Mouse (Mus musculus) MEL (cell line): ENCODE results near the gene Rad9b. TPM values are rescaled to one million over a fixed set of nuclear protein-coding genes. Genes with fewer than 3 reads are reported as not detected.

Experiments used
- DNase-seq: peaks from one replicate; pipeline ENCODE4 v3.0.0; 2011; ENCODE audit warnings: low read depth, low spot score
- H3K27ac ChIP-seq: 2 replicates; pipeline ENCODE4 v1.5.1; 2012; ENCODE audit warnings: low read depth, mild to moderate bottlenecking, control low read depth, low read length, moderate library complexity; ENCODE audit not compliant: control insufficient read depth
- H3K27me3 ChIP-seq, 2 experiments: fragments of 150-350 bp in 1 of 2; sonication (generic) in 1 of 2; 2 replicates each; pipeline ENCODE4 v1.6.1; 2012; ENCODE audit warnings: low read length in 2 of 2, mild to moderate bottlenecking in 2 of 2, improper control_type of control experiment in 1 of 2, moderate library complexity in 1 of 2; ENCODE audit not compliant: insufficient read depth in 2 of 2, control insufficient read depth in 1 of 2
- H3K36me3 ChIP-seq, 2 experiments: 2 replicates each; pipeline ENCODE4 v1.6.1; 2012 to 2014; ENCODE audit warnings: low read length in 2 of 2, improper control_type of control experiment in 1 of 2, inconsistent platforms in 1 of 2, mild to moderate bottlenecking in 1 of 2; ENCODE audit not compliant: insufficient read depth in 2 of 2, control insufficient read depth in 1 of 2
- H3K4me1 ChIP-seq, 2 experiments: fragments of 150-350 bp in 1 of 2; sonication (generic) in 1 of 2; 2 replicates each; pipeline ENCODE4 v1.6.1; 2012; ENCODE audit warnings: low read length in 2 of 2, improper control_type of control experiment in 1 of 2, mild to moderate bottlenecking in 1 of 2; ENCODE audit not compliant: insufficient read depth in 2 of 2, control insufficient read depth in 1 of 2
- H3K4me3 ChIP-seq, 2 experiments: fragments of 150-350 bp in 1 of 2; sonication (generic) in 1 of 2; 2 replicates each; pipeline ENCODE4 v1.5.1; 2012; ENCODE audit warnings: low read depth in 2 of 2, low read length in 2 of 2, mild to moderate bottlenecking in 2 of 2, moderate library complexity in 2 of 2, control low read depth in 1 of 2, improper control_type of control experiment in 1 of 2; ENCODE audit not compliant: control insufficient read depth in 1 of 2, insufficient read depth in 1 of 2
- H3K79me2 ChIP-seq: 2 replicates; pipeline ENCODE4 v1.6.1; 2012; ENCODE audit warnings: mild to moderate bottlenecking, low read length, moderate library complexity; ENCODE audit not compliant: control insufficient read depth, poor library complexity, insufficient read depth
- H3K9ac ChIP-seq: 2 replicates; pipeline ENCODE4 v1.6.1; 2012; ENCODE audit warnings: low read depth, mild to moderate bottlenecking, control low read depth, low read length, moderate library complexity; ENCODE audit not compliant: control insufficient read depth, poor library complexity, severe bottlenecking
- H3K9me3 ChIP-seq: fragments of 150-350 bp; sonication (generic); replicated peaks from 2 replicates; pipeline ENCODE4 v1.6.1; 2012; ENCODE audit warnings: mild to moderate bottlenecking, low read length, improper control_type of control experiment, moderate library complexity; ENCODE audit not compliant: insufficient read depth
- CHD1 ChIP-seq: IDR thresholded peaks from 2 replicates; pipeline ENCODE4 v1.6.1; 2012; ENCODE audit warnings: low read depth, mild to moderate bottlenecking, inconsistent platforms, low read length, improper control_type of control experiment
- E2F4 ChIP-seq: IDR thresholded peaks from 2 replicates; pipeline ENCODE4 v1.6.1; 2011; ENCODE audit warnings: low read depth, low read length, improper control_type of control experiment, borderline replicate concordance
- ELF1 ChIP-seq: IDR thresholded peaks from 2 replicates; pipeline ENCODE4 v1.6.1; 2014; ENCODE audit warnings: low read depth, mild to moderate bottlenecking, inconsistent platforms, low read length, improper control_type of control experiment, moderate library complexity
- ETS1 ChIP-seq: IDR thresholded peaks from 2 replicates; pipeline ENCODE4 v1.6.1; 2012; ENCODE audit warnings: low read depth, mild to moderate bottlenecking, inconsistent platforms, low read length, improper control_type of control experiment, moderate library complexity
- GABPA ChIP-seq: IDR thresholded peaks from 2 replicates; pipeline ENCODE4 v1.6.1; 2012; ENCODE audit warnings: low read depth, mild to moderate bottlenecking, inconsistent platforms, low read length, improper control_type of control experiment, moderate library complexity
- MAFK ChIP-seq: IDR thresholded peaks from 2 replicates; pipeline ENCODE4 v1.6.1; 2011; ENCODE audit warnings: low read depth, mild to moderate bottlenecking, low read length, improper control_type of control experiment, borderline replicate concordance
- MAX ChIP-seq: IDR thresholded peaks from 2 replicates; pipeline ENCODE4 v1.6.1; 2011; ENCODE audit warnings: low read length, improper control_type of control experiment
- NRF1 ChIP-seq: IDR thresholded peaks from 2 replicates; pipeline ENCODE4 v1.6.1; 2014; ENCODE audit warnings: low read depth, mild to moderate bottlenecking, inconsistent platforms, low read length, improper control_type of control experiment, moderate library complexity; ENCODE audit not compliant: poor library complexity, insufficient read depth, severe bottlenecking
- POLR2A ChIP-seq, 2 experiments: IDR thresholded peaks; 2 replicates each; pipeline ENCODE4 v1.6.1; 2011 to 2012; ENCODE audit warnings: low read length in 2 of 2, mild to moderate bottlenecking in 2 of 2, control low read depth in 1 of 2, improper control_type of control experiment in 1 of 2, low read depth in 1 of 2, moderate library complexity in 1 of 2; ENCODE audit not compliant: control insufficient read depth in 1 of 2, insufficient read depth in 1 of 2, poor library complexity in 1 of 2
- RCOR1 ChIP-seq: IDR thresholded peaks from 2 replicates; pipeline ENCODE4 v1.6.1; 2012; ENCODE audit warnings: low read depth, mild to moderate bottlenecking, inconsistent platforms, low read length, improper control_type of control experiment
- TAL1 ChIP-seq: IDR thresholded peaks from 2 replicates; pipeline ENCODE4 v1.6.1; 2012; ENCODE audit warnings: mild to moderate bottlenecking, inconsistent platforms, low read length, moderate library complexity, mixed read lengths
- TBP ChIP-seq: IDR thresholded peaks from 2 replicates; pipeline ENCODE4 v1.8.0; 2011; ENCODE audit warnings: low read depth, low read length, improper control_type of control experiment
- UBTF ChIP-seq: IDR thresholded peaks from 2 replicates; pipeline ENCODE4 v1.6.1; 2012; ENCODE audit warnings: low read depth, mild to moderate bottlenecking, inconsistent platforms, low read length, improper control_type of control experiment, moderate library complexity, borderline replicate concordance; ENCODE audit not compliant: insufficient read depth
- ZMIZ1 ChIP-seq: IDR thresholded peaks from 2 replicates; pipeline ENCODE4 v1.6.1; 2012; ENCODE audit warnings: low read depth, mild to moderate bottlenecking, inconsistent platforms, low read length, improper control_type of control experiment, moderate library complexity
- polyA plus RNA-seq, 2 experiments: library from polyadenylated mRNA; stranded (reverse) in 1 of 2; unstranded in 1 of 2; fragments of >175 nt in 1 of 2; fragments of >200 nt in 1 of 2; gene quantifications; 2 replicates each; pipeline versions ENCODE4 v1.2.1 to v1.2.4; 2012; ENCODE audit warnings: low replicate concordance in 2 of 2, low read depth in 1 of 2; ENCODE audit not compliant: insufficient read length in 2 of 2, insufficient read depth in 1 of 2, missing spikeins in 1 of 2
- total RNA-seq: library from RNA; depleted of rRNA; stranded (reverse); fragments of 300-350 nt; gene quantifications from 2 replicates; pipeline ENCODE4 v1.2.3, GENCODE M21; 2012

Gene Rad9b
- total and polyA plus RNA-seq, 3 experiments: 9.1 to 11.1 TPM; not detected in 1

- H3K9ac ChIP-seq: no peak overlapping the region
- peaks cover 0 to 11% of the 10 kb centered on the region in 2 experiments; a peak in 3 of 4 replicates for H3K4me1 ChIP-seq
- no peaks in the 10 kb centered on the region for H3K27me3 ChIP-seq
- peaks cover 74% of the 10 kb centered on the region for H3K79me2 ChIP-seq
- H3K36me3 ChIP-seq: peaks cover 4 to 9% of the 10 kb centered on the region in 2 experiments
- no peak overlapping the region for H3K4me3 ChIP-seq
- TF ChIP-seq GABPA (no peak), MAFK (no peak), TBP (no peak), ZMIZ1 (no peak), CHD1 (no peak), MAX (no peak), UBTF (no peak), TAL1 (no peak), E2F4 (no peak), ELF1 (no peak), NRF1 (no peak), POLR2A (IDR thresholded peaks at IDR 0.05; ENCODE audit: control insufficient read depth in 1 of 2, insufficient read depth in 1 of 2, low read depth in 1 of 2, low read length in 2 of 2, poor library complexity in 1 of 2) (no peak)
- H3K27ac ChIP-seq: no peak overlapping the region
- H3K9me3 ChIP-seq: no peaks in the 10 kb centered on the region
- no peak for DNase-seq
Observed at GRCm38 (mm10) chr5:122291553-122292339, 62.3 kb downstream of the Rad9b start.

- Histone ChIP-seq H3K9me3 (no peaks in the 10 kb centered on the region), H3K79me2 (peaks cover 75% of the 10 kb centered on the region), H3K36me3 (peaks cover 9% of the 10 kb centered on the region in 2 experiments), H3K4me3 (no peak overlapping the region), H3K27me3 (no peaks in the 10 kb centered on the region), H3K9ac (no peak overlapping the region), H3K4me1 (peaks cover 0 to 14% of the 10 kb centered on the region in 2 experiments; a peak in 3 of 4 replicates), H3K27ac (no peak overlapping the region)
- no peak for DNase-seq
- no peak for TF ChIP-seq RCOR1
- TF ChIP-seq ETS1: no peak
Observed at GRCm38 (mm10) chr5:122291149-122291548, 62.9 kb downstream of the Rad9b start.
